Mouse (Mus musculus): ENCODE measurements around the gene Ldhb. TPM values are rescaled to one million over a fixed set of nuclear protein-coding genes. Genes with fewer than 3 reads are reported as not detected.
A peak's percentile ranks its signal among the peaks of the same experiment; 100 is the strongest.
"Not testable (repeated sequence)": the region's sequence is repeated elsewhere in the genome, so short reads cannot be mapped to it uniquely, and the experiment has no call there.

The Ldhb gene
- polyA plus RNA-seq, 1 experiment = 52.1 TPM

DNA sequence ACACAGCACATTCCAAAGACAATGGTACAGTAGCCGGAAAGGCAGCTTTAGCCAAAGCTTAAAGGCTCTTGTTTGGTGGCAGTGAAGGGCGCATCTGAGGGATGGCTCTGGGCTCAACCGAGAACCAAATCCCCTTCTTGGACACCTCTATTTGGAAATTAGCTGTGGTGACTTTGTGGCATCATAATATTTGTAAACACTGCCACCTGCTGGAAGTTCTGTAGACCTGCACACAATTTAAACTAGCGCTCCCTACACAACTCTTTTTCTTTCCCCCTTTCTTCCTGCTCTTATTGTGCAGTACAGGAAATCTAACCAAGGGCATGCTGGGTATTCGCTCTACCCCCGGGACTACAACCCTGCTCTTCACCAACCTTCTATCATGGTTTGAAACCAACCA lies 11.4 kb upstream of the Ldhb start:
- Histone ChIP-seq H3ac (ENCODE audit: control insufficient read depth, insufficient read length) (no peak overlapping the region), H3K4me2 (ENCODE audit: low read depth) (no peak overlapping the region), H3K4me3 (no peak overlapping the region), H3K36me3 (ENCODE audit: control insufficient read depth, insufficient read depth) (no peaks in the 10 kb centered on the region), H3K79me2 (ENCODE audit: control insufficient read depth, insufficient read depth) (no peaks in the 10 kb centered on the region), H3K27me3 (ENCODE audit: control insufficient read depth, insufficient read depth, insufficient read length) (peaks cover 10% of the 10 kb centered on the region)
- no peak for TF ChIP-seq USF1 (IDR thresholded peaks at IDR 0.05; ENCODE audit: low read depth)
- no peak for TF ChIP-seq REST (IDR thresholded peaks at IDR 0.05; ENCODE audit: insufficient read depth, insufficient read length)
- TF ChIP-seq TCF3 (IDR thresholded peaks at IDR 0.05; ENCODE audit: insufficient read length, low read depth) = no peak
- TF ChIP-seq POLR2A (IDR thresholded peaks at IDR 0.05; ENCODE audit: insufficient read length, low read depth) = no peak
- TF ChIP-seq MAX (IDR thresholded peaks at IDR 0.05; ENCODE audit: low read depth) = no peak
- no peak for TF ChIP-seq MYOD1 (IDR thresholded peaks at IDR 0.05; ENCODE audit: control insufficient read depth in 1 of 3, insufficient read length in 2 of 3, low read depth in 2 of 3)
- no peak for TF ChIP-seq POLR2AphosphoS2 (IDR thresholded peaks at IDR 0.05; ENCODE audit: insufficient read length, low read depth)
- TF ChIP-seq SRF (IDR thresholded peaks at IDR 0.05; ENCODE audit: control insufficient read depth, insufficient read length, low read depth) = no peak
- TF ChIP-seq E2F4 (IDR thresholded peaks at IDR 0.05; ENCODE audit: insufficient read depth) = no peak
- TF ChIP-seq TCF12 (IDR thresholded peaks at IDR 0.05; ENCODE audit: insufficient read depth, poor library complexity, severe bottlenecking) = no peak
- TF ChIP-seq CEBPB (IDR thresholded peaks at IDR 0.05; ENCODE audit: insufficient read depth, poor library complexity, severe bottlenecking) = no peak
- TF ChIP-seq MYOG (IDR thresholded peaks at IDR 0.05; ENCODE audit: control insufficient read depth in 1 of 3, insufficient read depth in 1 of 3, insufficient read length in 2 of 3, low read depth in 2 of 3) = no peak

DNA sequence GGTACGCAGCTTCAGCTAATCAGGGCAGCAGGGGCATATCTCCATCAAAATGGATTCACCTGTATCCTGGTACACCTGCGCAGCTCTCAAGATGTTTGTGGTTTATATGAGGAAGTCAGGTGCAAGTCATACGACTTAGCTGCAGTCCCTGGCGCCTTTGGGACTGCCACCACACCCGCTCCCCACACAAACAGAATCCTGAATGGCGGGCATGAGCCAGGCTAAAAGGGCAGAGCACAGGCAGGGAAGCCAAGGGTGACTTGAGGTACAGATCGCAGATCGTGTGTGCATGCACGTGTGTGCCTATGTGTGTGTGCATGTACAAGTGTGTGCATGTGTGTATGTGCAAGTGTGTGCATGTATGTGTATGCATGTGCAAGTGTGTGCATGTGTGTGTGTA lies 7.6 kb upstream of the Ldhb start:
- H3K4me2 ChIP-seq (ENCODE audit: low read depth); H3K79me2 ChIP-seq (ENCODE audit: control insufficient read depth, insufficient read depth); H3K27me3 ChIP-seq (ENCODE audit: control insufficient read depth, insufficient read depth, insufficient read length); H3K36me3 ChIP-seq (ENCODE audit: control insufficient read depth, insufficient read depth); H3K4me3 ChIP-seq; H3ac ChIP-seq (ENCODE audit: control insufficient read depth, insufficient read length): not testable (repeated sequence)

DNA sequence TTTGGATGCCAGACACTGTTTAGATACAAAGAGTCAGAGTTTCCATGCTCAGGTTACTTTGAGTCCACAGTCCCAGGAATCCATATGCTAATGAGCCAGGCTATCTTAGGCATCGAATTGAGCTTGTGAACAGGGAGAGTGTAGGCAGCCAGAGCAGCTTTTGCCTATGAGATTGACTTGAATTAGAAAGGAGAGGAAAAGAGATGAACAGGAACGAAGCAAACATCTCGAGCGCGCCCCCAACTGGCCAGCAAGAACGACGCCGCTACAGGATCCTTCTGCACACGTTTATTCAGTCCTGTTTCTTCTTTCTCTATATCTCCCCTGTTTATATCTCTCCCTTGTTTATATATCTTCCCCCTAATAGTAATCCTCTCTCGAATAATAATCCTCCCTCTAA lies 7.2 kb upstream of the Ldhb start:
- TF ChIP-seq MYOG (IDR thresholded peaks at IDR 0.05; ENCODE audit: control insufficient read depth in 1 of 3, insufficient read depth in 1 of 3, insufficient read length in 2 of 3, low read depth in 2 of 3) = no peak
- TF ChIP-seq TCF12 (IDR thresholded peaks at IDR 0.05; ENCODE audit: insufficient read depth, poor library complexity, severe bottlenecking) = no peak
- TF ChIP-seq CEBPB (IDR thresholded peaks at IDR 0.05; ENCODE audit: insufficient read depth, poor library complexity, severe bottlenecking) = no peak
- TF ChIP-seq REST (IDR thresholded peaks at IDR 0.05; ENCODE audit: insufficient read depth, insufficient read length) = no peak
- no peak for TF ChIP-seq POLR2A (IDR thresholded peaks at IDR 0.05; ENCODE audit: insufficient read length, low read depth)
- TF ChIP-seq USF1 (IDR thresholded peaks at IDR 0.05; ENCODE audit: low read depth) = no peak
- TF ChIP-seq MYOD1 (IDR thresholded peaks at IDR 0.05; ENCODE audit: control insufficient read depth in 1 of 3, insufficient read length in 2 of 3, low read depth in 2 of 3) = no peak
- no peak for TF ChIP-seq SRF (IDR thresholded peaks at IDR 0.05; ENCODE audit: control insufficient read depth, insufficient read length, low read depth)
- no peak for TF ChIP-seq MAX (IDR thresholded peaks at IDR 0.05; ENCODE audit: low read depth)
- TF ChIP-seq TCF3 (IDR thresholded peaks at IDR 0.05; ENCODE audit: insufficient read length, low read depth) = no peak
- no peak for TF ChIP-seq POLR2AphosphoS2 (IDR thresholded peaks at IDR 0.05; ENCODE audit: insufficient read length, low read depth)
- no peak for TF ChIP-seq E2F4 (IDR thresholded peaks at IDR 0.05; ENCODE audit: insufficient read depth)
- no peak overlapping the region for H3ac ChIP-seq (ENCODE audit: control insufficient read depth, insufficient read length)
- no peaks in the 10 kb centered on the region for H3K27me3 ChIP-seq (ENCODE audit: control insufficient read depth, insufficient read depth, insufficient read length)
- H3K79me2 ChIP-seq (ENCODE audit: control insufficient read depth, insufficient read depth) = no peaks in the 10 kb centered on the region
- no peak overlapping the region for H3K4me2 ChIP-seq (ENCODE audit: low read depth)
- no peaks in the 10 kb centered on the region for H3K36me3 ChIP-seq (ENCODE audit: control insufficient read depth, insufficient read depth)
- H3K4me3 ChIP-seq = no peak overlapping the region

DNA sequence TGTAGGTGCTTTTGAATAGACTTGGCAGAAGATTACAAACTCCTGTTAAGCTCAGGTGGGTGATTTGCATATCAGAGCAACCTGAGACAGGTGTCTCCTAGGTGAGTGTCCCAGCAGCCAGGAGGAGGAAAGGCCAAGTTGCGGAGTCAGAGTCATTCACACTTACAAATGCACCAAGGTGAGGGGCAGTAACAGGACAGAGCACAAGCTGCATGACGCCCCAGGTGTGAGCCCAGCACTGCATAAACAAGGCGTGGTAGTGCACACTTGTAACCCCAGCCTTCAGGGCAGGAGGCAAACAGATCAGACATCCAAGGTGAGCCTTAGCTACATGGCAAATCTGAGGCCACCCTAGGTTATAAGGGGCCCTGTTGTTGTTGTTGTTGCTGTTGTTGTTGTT lies 5.1 kb upstream of the Ldhb start:
- no peak overlapping the region for H3K4me3 ChIP-seq
- no peaks in the 10 kb centered on the region for H3K79me2 ChIP-seq (ENCODE audit: control insufficient read depth, insufficient read depth)
- H3ac ChIP-seq (ENCODE audit: control insufficient read depth, insufficient read length) = no peak overlapping the region
- no peak overlapping the region for H3K4me2 ChIP-seq (ENCODE audit: low read depth)
- TF ChIP-seq MYOD1 (IDR thresholded peaks at IDR 0.05; ENCODE audit: control insufficient read depth in 1 of 3, insufficient read length in 2 of 3, low read depth in 2 of 3) = no peak
- no peak for TF ChIP-seq MAX (IDR thresholded peaks at IDR 0.05; ENCODE audit: low read depth)
- TF ChIP-seq E2F4 (IDR thresholded peaks at IDR 0.05; ENCODE audit: insufficient read depth) = no peak
- no peak for TF ChIP-seq POLR2A (IDR thresholded peaks at IDR 0.05; ENCODE audit: insufficient read length, low read depth)
- TF ChIP-seq POLR2AphosphoS2 (IDR thresholded peaks at IDR 0.05; ENCODE audit: insufficient read length, low read depth) = no peak
- no peak for TF ChIP-seq SRF (IDR thresholded peaks at IDR 0.05; ENCODE audit: control insufficient read depth, insufficient read length, low read depth)
- TF ChIP-seq TCF3 (IDR thresholded peaks at IDR 0.05; ENCODE audit: insufficient read length, low read depth) = no peak
- TF ChIP-seq REST (IDR thresholded peaks at IDR 0.05; ENCODE audit: insufficient read depth, insufficient read length) = no peak
- TF ChIP-seq CEBPB (IDR thresholded peaks at IDR 0.05; ENCODE audit: insufficient read depth, poor library complexity, severe bottlenecking) = no peak
- no peak for TF ChIP-seq USF1 (IDR thresholded peaks at IDR 0.05; ENCODE audit: low read depth)
- no peak for TF ChIP-seq MYOG (IDR thresholded peaks at IDR 0.05; ENCODE audit: control insufficient read depth in 1 of 3, insufficient read depth in 1 of 3, insufficient read length in 2 of 3, low read depth in 2 of 3)
- no peaks in the 10 kb centered on the region for H3K36me3 ChIP-seq (ENCODE audit: control insufficient read depth, insufficient read depth)
- H3K27me3 ChIP-seq (ENCODE audit: control insufficient read depth, insufficient read depth, insufficient read length) = no peaks in the 10 kb centered on the region

DNA sequence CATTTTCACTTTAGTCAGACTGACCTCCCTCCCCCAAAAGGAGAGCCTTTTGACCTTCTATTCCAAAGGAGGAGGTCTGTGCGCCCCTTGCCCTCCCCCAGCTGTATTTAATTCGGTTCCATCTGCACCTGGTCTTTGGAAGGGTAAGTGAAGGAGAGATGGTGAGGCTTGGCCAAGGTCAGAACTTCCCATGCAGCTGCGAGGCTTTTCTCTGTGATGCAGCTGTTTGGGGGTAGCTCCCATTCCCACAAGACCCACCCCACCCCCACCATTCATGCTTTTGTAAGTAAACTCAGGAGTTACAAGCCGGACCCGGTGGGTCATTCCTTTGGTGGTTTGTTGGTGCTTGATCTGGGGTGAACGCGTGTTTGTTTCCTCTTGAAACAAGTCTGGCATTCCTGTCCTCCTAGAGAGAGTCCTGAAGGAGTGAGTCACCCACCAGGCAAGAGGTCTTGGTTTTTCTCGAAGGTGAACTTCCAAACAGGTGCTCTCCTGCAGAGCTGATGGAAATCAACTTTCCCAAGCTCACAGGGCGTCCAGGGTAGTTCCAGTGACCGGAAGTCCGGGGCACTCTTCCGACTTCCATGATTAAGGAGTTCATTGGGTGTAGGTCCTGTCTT lies 3.9 kb upstream of the Ldhb start:
- Histone ChIP-seq H3K27me3 (ENCODE audit: control insufficient read depth, insufficient read depth, insufficient read length) (no peaks in the 10 kb centered on the region), H3K4me3 (no peak overlapping the region), H3K79me2 (ENCODE audit: control insufficient read depth, insufficient read depth) (no peaks in the 10 kb centered on the region), H3ac (ENCODE audit: control insufficient read depth, insufficient read length) (no peak overlapping the region), H3K36me3 (ENCODE audit: control insufficient read depth, insufficient read depth) (no peaks in the 10 kb centered on the region), H3K4me2 (ENCODE audit: low read depth) (no peak overlapping the region)
- TF ChIP-seq CEBPB (IDR thresholded peaks at IDR 0.05; ENCODE audit: insufficient read depth, poor library complexity, severe bottlenecking) (no peak), TCF12 (IDR thresholded peaks at IDR 0.05; ENCODE audit: insufficient read depth, poor library complexity, severe bottlenecking) (no peak), MYOD1 (IDR thresholded peaks at IDR 0.05; ENCODE audit: control insufficient read depth in 1 of 3, insufficient read length in 2 of 3, low read depth in 2 of 3) (peak in 1 of 3 experiments; percentile 4)

All from myocyte (in vitro differentiated cells).